Mouse (Mus musculus) bone marrow macrophage, adult 2 months (primary cell): ENCODE data around the gene Ptpre.

Experiments
- CTCF ChIP-seq: IDR thresholded peaks from 2 replicates; pipeline ENCODE4 v1.5.1; 2012; ENCODE audit warnings: low read depth, mild to moderate bottlenecking, low read length, moderate library complexity
- POLR2A ChIP-seq: IDR thresholded peaks from 2 replicates; pipeline ENCODE4 v1.6.1; 2012; ENCODE audit warnings: mild to moderate bottlenecking, low read depth, low read length, borderline replicate concordance

DNA sequence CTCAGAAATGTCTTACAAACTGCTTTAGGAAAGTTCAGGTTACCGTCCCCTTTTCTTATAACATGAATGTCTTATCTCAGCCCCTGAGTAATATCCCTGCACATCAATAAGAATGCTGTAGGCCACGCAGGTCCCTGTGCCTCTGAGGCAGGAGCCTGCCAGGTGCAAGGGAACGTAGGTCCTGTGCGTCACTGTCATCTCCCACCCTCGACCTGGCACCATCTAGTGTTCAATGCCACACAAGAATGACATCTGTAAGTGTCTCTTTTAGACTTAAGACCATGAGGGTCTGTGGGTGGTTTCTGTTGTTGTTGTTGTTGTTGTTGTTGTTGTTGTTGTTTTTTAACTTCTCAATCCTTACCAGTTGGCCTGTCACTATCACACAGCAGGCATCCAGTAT is 56.0 kb downstream of the Ptpre start:
- TF ChIP-seq CTCF (no peak), POLR2A (no peak)
